Mouse (Mus musculus): ENCODE measurements around the gene Etfdh.

The Etfdh gene

GRCm38 (mm10) chr3:79629416-79629730 lies at the start of gene Etfdh:
TSS of gene Etfdh (minus strand) at chr3:79629500.
- CTCF ChIA-PET: no interaction called here

- CTCF ChIA-PET: interaction anchor here (0.6 to 0.7 kb wide), 2 partner anchors 35 to 384 kb away, joined by 7 to 18 read pairs; no protein-coding TSS in a partner anchor
These were observed 47.1 kb upstream of the Etfdh start for GRCm38 (mm10) chr3:79676411-79676810.

- CTCF ChIA-PET: no interaction called here
These were observed 45.3 kb upstream of the Etfdh start for GRCm38 (mm10) chr3:79674641-79675040.

GRCm38 (mm10) chr3:79673082-79673481 lies 43.8 kb upstream of the Etfdh start:
- CTCF ChIA-PET: interaction anchor here (1.0 to 1.3 kb wide), 2 partner anchors 134 to 141 kb away, joined by 5 to 7 read pairs; no protein-coding TSS in a partner anchor

- CTCF ChIA-PET: interaction anchor here (1.0 to 1.3 kb wide), 2 partner anchors 135 to 142 kb away, joined by 5 to 7 read pairs; no protein-coding TSS in a partner anchor
These were observed 42.9 kb upstream of the Etfdh start for GRCm38 (mm10) chr3:79672188-79672587.

- CTCF ChIA-PET: no interaction called here
These were observed 41.3 kb upstream of the Etfdh start for GRCm38 (mm10) chr3:79670556-79670955.

- CTCF ChIA-PET: no interaction called here
These were observed 35.6 kb upstream of the Etfdh start for GRCm38 (mm10) chr3:79664787-79665408.

GRCm38 (mm10) chr3:79656682-79657081 lies 27.4 kb upstream of the Etfdh start:
- CTCF ChIA-PET: no interaction called here

GRCm38 (mm10) chr3:79652129-79652528 lies 22.8 kb upstream of the Etfdh start:
- CTCF ChIA-PET: no interaction called here

- CTCF ChIA-PET: no interaction called here
These were observed 512 bp downstream of the Etfdh start, which contains the start of gene 4930579G24Rik for GRCm38 (mm10) chr3:79628561-79629415. TSS of gene 4930579G24Rik (plus strand) at chr3:79629079.

GRCm38 (mm10) chr3:79628182-79628560 lies 1.1 kb downstream of the Etfdh start:
- CTCF ChIA-PET: no interaction called here

- CTCF ChIA-PET: no interaction called here
These were observed 1.7 kb downstream of the Etfdh start for GRCm38 (mm10) chr3:79627484-79628181.

GRCm38 (mm10) chr3:79609886-79610285 lies 19.4 kb downstream of the Etfdh start:
- CTCF ChIA-PET: no interaction called here

GRCm38 (mm10) chr3:79595468-79595867 lies 33.8 kb downstream of the Etfdh start:
- CTCF ChIA-PET: no interaction called here

- CTCF ChIA-PET: no interaction called here
These were observed 37.4 kb downstream of the Etfdh start for GRCm38 (mm10) chr3:79591793-79592471.

GRCm38 (mm10) chr3:79590863-79591792 lies 38.2 kb downstream of the Etfdh start, which contains the start of gene Ppid:
TSS of gene Ppid (plus strand) at chr3:79591342.
- CTCF ChIA-PET: no interaction called here

- CTCF ChIA-PET: no interaction called here
These were observed 39.6 kb downstream of the Etfdh start for GRCm38 (mm10) chr3:79589671-79590070.

GRCm38 (mm10) chr3:79586804-79587203 lies 42.5 kb downstream of the Etfdh start:
- CTCF ChIA-PET: no interaction called here

- CTCF ChIA-PET: no interaction called here
These were observed 49.3 kb downstream of the Etfdh start for GRCm38 (mm10) chr3:79579891-79580575.

GRCm38 (mm10) chr3:79578164-79578563 lies 51.1 kb downstream of the Etfdh start:
- CTCF ChIA-PET: no interaction called here

All from spleen, embryonic (tissue).